Mouse (Mus musculus) lung, embryonic 14.5 days (tissue): ENCODE data around the gene Zfp84. TPM values are rescaled to one million over a fixed set of nuclear protein-coding genes. Genes with fewer than 3 reads are reported as not detected.

Experiments used
- ATAC-seq: fragments of 200-750 bp; cut with Nextera tagmentation; 2 replicates; pipeline ENCODE4 v1.8.0; 2017; ENCODE audit warnings: mild to moderate bottlenecking, moderate TSS enrichment, moderate library complexity; ENCODE audit not compliant: insufficient read depth
- DNase-seq: peaks from one replicate; pipeline ENCODE4 v3.0.0-alpha.2; 2015
- H3K27ac ChIP-seq: fragments of 300-500 bp; sonication (generic); 2 replicates; pipeline ENCODE4 v1.5.1; 2014; ENCODE audit warnings: low read depth, mild to moderate bottlenecking, moderate library complexity
- H3K27me3 ChIP-seq: fragments of 300-500 bp; sonication (generic); 2 replicates; pipeline ENCODE4 v1.6.1; 2014; ENCODE audit warnings: low read length, control low read depth; ENCODE audit not compliant: insufficient read depth
- H3K36me3 ChIP-seq: fragments of 300-500 bp; sonication (generic); 2 replicates; pipeline ENCODE4 v1.6.1; 2014; ENCODE audit warnings: control low read depth; ENCODE audit not compliant: insufficient read depth
- H3K4me1 ChIP-seq: fragments of 300-500 bp; sonication (generic); 2 replicates; pipeline ENCODE4 v1.6.1; 2014; ENCODE audit warnings: antibody characterized with exemption, control low read depth; ENCODE audit not compliant: insufficient read depth
- H3K4me2 ChIP-seq: fragments of 300-500 bp; sonication (generic); 2 replicates; pipeline ENCODE4 v1.6.1; 2014; ENCODE audit warnings: mild to moderate bottlenecking
- H3K4me3 ChIP-seq: fragments of 300-500 bp; sonication (generic); 2 replicates; pipeline ENCODE4 v1.5.1; 2014; ENCODE audit warnings: low read depth, low read length
- H3K9ac ChIP-seq: fragments of 300-500 bp; sonication (generic); 2 replicates; pipeline ENCODE4 v1.6.1; 2014
- H3K9me3 ChIP-seq: fragments of 300-500 bp; sonication (generic); 2 replicates; pipeline ENCODE4 v1.6.1; 2016; ENCODE audit warnings: low read depth, low read length, control low read depth
- CTCF ChIP-seq: IDR thresholded peaks from 2 replicates; pipeline ENCODE4 v1.5.1; 2016; ENCODE audit warnings: antibody characterized with exemption, low read depth
- WGBS: fragments of 180-500 bp; shearing (Covaris S2); extraction: QIAGEN DNeasy Blood & Tissue Kit; methylation state at CpG from one replicate; pipeline ENCODE4 v1.1.7; 2014; 5-methylcytosine and 5-hydroxymethylcytosine counted together
- microRNA counts: library from miRNA; unstranded; fragments of <30 nt; microRNA quantifications from one replicate; lab custom pipeline; 2016
- microRNA-seq: library from miRNA; unstranded; fragments of <30 nt; microRNA quantifications from one replicate; pipeline ENCODE4, GENCODE M21; 2016; ENCODE audit warnings: borderline number of aligned reads
- polyA plus RNA-seq: library from polyadenylated mRNA; unstranded; fragments of >200 nt; fragmentation: Nextera tagmentation; extraction: Ambion mirVana; gene quantifications from 2 replicates; pipeline ENCODE4 v1.2.1, GENCODE M21; 2014

Gene Zfp84
- polyA plus RNA-seq, 1 experiment from 2014 or later: 14.5 TPM

DNA sequence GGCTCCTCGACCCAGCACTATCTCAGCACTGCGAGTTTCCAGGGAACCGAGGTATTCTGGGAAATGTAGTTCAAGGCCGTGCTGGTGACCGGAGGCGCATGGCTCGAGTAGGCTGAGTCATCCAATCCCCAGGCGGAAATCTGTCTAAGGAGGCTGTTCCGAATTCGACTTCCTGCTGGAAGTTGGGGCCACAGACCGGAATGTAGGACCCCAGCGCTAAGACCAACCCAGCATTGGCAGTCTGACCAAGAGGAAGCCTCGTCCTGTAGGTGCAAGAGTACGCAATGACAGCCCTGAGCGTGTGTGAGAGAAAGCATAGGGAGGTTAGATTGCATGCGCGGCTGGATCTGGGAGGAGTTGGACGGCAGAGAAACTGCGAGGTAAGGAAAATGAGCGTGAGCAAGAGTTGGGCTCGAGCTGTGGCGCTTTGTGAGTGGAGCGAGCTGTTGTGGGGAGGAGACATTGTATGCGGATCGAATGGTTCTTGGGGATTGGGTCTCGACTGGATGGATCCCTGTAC is 47.6 kb downstream of the Zfp84 start, which contains the start of gene Zfp790:
TSS of gene Zfp790 (plus strand) at position 205 of the 520 bp plus-strand sequence.
- ATAC-seq (peak; percentile 98), DNase-seq (peak; percentile 98)
- Histone ChIP-seq H3K36me3 (0 out of 2 replicates have a peak, but pooled peaks cover 4% of the 10 kb centered on the region), H3K27me3 (no peaks in the 10 kb centered on the region), H3K9ac (peak within 1 kb of the TSS; percentile 73), H3K4me1 (peaks cover 8% of the 10 kb centered on the region; the same call in 1 of the 2 replicates), H3K4me2 (peak within 1 kb of the TSS; percentile 83), H3K9me3 (no peaks in the 10 kb centered on the region), H3K4me3 (peak within 1 kb of the TSS; percentile 62), H3K27ac (peak within 1 kb of the TSS; percentile 91)
- no peak for TF ChIP-seq CTCF
- WGBS: under 1% methylated on average over 26 of the region's 26 CpGs

DNA sequence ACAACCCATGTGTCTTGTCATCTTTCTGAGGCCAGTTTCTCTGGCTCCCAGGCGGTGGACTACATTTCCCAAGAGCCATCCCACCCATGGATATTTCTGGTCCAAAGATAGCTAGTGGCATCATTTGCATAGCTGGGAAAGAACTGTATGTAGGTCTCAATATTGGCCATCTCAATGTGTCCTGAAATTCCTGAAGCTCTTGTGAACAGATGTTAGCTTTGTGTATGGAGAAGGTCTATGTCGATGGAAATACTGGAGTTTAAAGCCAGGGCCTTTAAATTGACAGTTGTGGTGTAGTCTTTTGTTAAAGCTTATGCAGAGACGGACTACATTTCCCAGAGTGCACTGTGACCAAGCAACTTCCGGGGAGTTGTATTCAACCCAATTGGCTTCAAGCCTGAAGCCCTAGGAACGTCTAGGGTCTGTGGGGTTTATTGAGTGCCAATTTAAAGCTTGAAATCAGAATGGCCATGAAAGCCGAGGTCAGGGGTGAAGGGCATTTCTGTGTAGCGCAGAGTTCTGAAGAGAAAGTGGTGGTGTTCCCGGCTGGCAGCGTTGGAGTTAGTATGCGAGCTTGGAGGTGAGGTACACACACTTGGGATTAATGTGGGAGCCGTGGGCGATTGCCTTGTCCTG is 50.4 kb downstream of the Zfp84 start:
- Histone ChIP-seq H3K4me3 (peak overlapping the region; percentile 48), H3K36me3 (peaks cover 18% of the 10 kb centered on the region; the same call in 1 of the 2 replicates), H3K27me3 (no peaks in the 10 kb centered on the region), H3K4me1 (peaks cover 8% of the 10 kb centered on the region; the same call in 1 of the 2 replicates), H3K9me3 (no peaks in the 10 kb centered on the region), H3K4me2 (peak overlapping the region; percentile 72), H3K9ac (peak overlapping the region; percentile 55), H3K27ac (peak overlapping the region; percentile 14; the same call in 1 of the 2 replicates)
- no peak for TF ChIP-seq CTCF
- ATAC-seq: peak; percentile 67
- WGBS: 3% methylated on average over 12 of the region's 12 CpGs
- peak; percentile 94 for DNase-seq

DNA sequence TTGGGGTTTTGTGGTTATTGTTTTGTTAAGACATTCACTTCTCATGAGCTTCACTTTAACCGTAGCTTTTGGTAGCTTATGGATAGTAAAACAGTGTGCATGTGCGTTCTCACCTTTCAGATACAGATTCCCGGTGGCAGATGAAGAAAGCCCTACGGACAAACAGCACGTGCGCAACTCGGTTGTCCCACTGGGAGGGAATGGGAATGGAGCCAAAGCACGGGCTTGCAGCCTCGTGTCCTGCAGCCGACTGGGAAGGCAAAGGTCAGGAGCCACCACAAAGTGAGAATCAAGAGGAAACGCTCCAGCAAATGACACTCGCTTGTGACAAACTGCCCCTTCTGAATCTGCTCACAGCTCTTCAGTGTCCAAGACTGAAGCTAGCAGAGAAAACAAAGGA is 59.6 kb downstream of the Zfp84 start:
- H3K9me3 ChIP-seq: no peaks in the 10 kb centered on the region
- ATAC-seq (no peak), DNase-seq (no peak)
- H3K4me2 ChIP-seq: no peak overlapping the region
- H3K4me1 ChIP-seq: no peaks in the 10 kb centered on the region
- no peak overlapping the region for H3K27ac ChIP-seq
- 86% methylated on average over 12 of the region's 12 CpGs for WGBS
- TF ChIP-seq CTCF: no peak
- no peak overlapping the region for H3K4me3 ChIP-seq
- peaks cover 84% of the 10 kb centered on the region for H3K36me3 ChIP-seq
- H3K9ac ChIP-seq: no peak overlapping the region
- H3K27me3 ChIP-seq: no peaks in the 10 kb centered on the region

MicroRNAs encoded within 50 kb of the gene (microRNA counts, 519-probe panel; counts per million panel counts)
- microRNA mmu-miR-1964 (lab: Ali Mortazavi, UCI): 2,125 counts per million, percentile 27 among the panel's probes with 10 or more counts

Small RNAs within 50 kb of the gene (microRNA-seq; reads per million reads assigned to microRNA genes)
- 4.0 reads per million, percentile 14 among the genes with 10 or more reads in this experiment for gene Mir1964

Other genes with a start within 250 kb of the Zfp84 start
- gene Sipa1l3, start 249.9 kb upstream of the Zfp84 start, polyA plus RNA-seq: 20.2 and 20.4 TPM in 2 replicates
- 0.14 and 0.30 TPM in 2 replicates for gene Catsperg2, start 41.5 kb upstream of the Zfp84 start, polyA plus RNA-seq
- gene Zfp30, start 15.4 kb downstream of the Zfp84 start, polyA plus RNA-seq: 7.7 and 7.8 TPM in 2 replicates
- 13.5 and 14.0 TPM in 2 replicates for gene Zfp790, start 47.6 kb downstream of the Zfp84 start, polyA plus RNA-seq
- gene Zfp940, start 85.1 kb downstream of the Zfp84 start, polyA plus RNA-seq: 6.0 and 7.2 TPM in 2 replicates
- 6.5 and 8.6 TPM in 2 replicates for gene Zfp420, start 91.4 kb downstream of the Zfp84 start, polyA plus RNA-seq
- gene Zfp27, start 138.0 kb downstream of the Zfp84 start, polyA plus RNA-seq: 11.3 and 12.6 TPM in 2 replicates
- 4.6 and 5.7 TPM in 2 replicates for gene Zfp383, start 139.7 kb downstream of the Zfp84 start, polyA plus RNA-seq
- 12.4 and 13.2 TPM in 2 replicates for gene Zfp74, start 185.5 kb downstream of the Zfp84 start, polyA plus RNA-seq
- 18.5 and 21.0 TPM in 2 replicates for gene Zfp568, start 215.4 kb downstream of the Zfp84 start, polyA plus RNA-seq